20 mouse cellular contexts compared by ENCODE assay signal in genomic region chr1:90311016-90311415, GRCm38 (mm10).
DNase-seq lines count a peak whose midpoint lies in the region; ATAC-seq and TF ChIP-seq lines count a peak whose summit lies in the region.
"Had no signal": no experiment of that assay in that cellular context is flagged by ENCODE, and none has a peak within 500 bp of the region (broad histone marks: within the 10 kb centered on the region; RNA-seq: fewer than 3 reads in every experiment).

No protein-coding gene starts in this region.

- DNase-seq in hindbrain, embryonic 10.5 days (ENCODE audit: low spot score), result no peak
- DNase-seq in hindbrain, embryonic 11.5 days (ENCODE audit: low spot score), result no peak
- peak; percentile 28 for DNase-seq in kidney, postnatal 10 days
- peak; percentile 17 for DNase-seq in midbrain, postnatal 0 days (ENCODE audit: low spot score)
- DNase-seq in right cerebral cortex, postnatal 25 days, result no peak
- DNase-seq: adrenal gland, postnatal 14 days; cerebellum, adult 11-12 months; cerebellum, adult 9-10 months; cerebellum, postnatal 25 days; forebrain, postnatal 0 days; gastrocnemius, postnatal 14 days; heart, adult 2 months had no signal

- no peaks in the 10 kb centered on the region for H3K9me3 ChIP-seq in hindbrain, embryonic 10.5 days
- no peaks in the 10 kb centered on the region for H3K9me3 ChIP-seq in hindbrain, embryonic 11.5 days (ENCODE audit: control insufficient read depth, low read length)
- no peaks in the 10 kb centered on the region for H3K9me3 ChIP-seq in kidney, embryonic 15.5 days (replicated peaks)
- H3K9me3 ChIP-seq in midbrain, postnatal 0 days (ENCODE audit: low read length), result no peaks in the 10 kb centered on the region
- H3K9me3 ChIP-seq in midbrain, embryonic 15.5 days, result no peaks in the 10 kb centered on the region
- H3K9me3 ChIP-seq: embryonic facial prominence, embryonic 10.5 days; heart, embryonic 12.5 days had no signal

- H3K27me3 ChIP-seq in hindbrain, embryonic 10.5 days (ENCODE audit: insufficient read depth, poor library complexity, severe bottlenecking), result no peaks in the 10 kb centered on the region
- 0 out of 2 replicates have a peak, but pooled peaks cover 2% of the 10 kb centered on the region for H3K27me3 ChIP-seq in hindbrain, embryonic 11.5 days (ENCODE audit: control insufficient read depth, insufficient read depth, low read length)
- peaks cover 3% of the 10 kb centered on the region; the same call in 1 of the 2 replicates for H3K27me3 ChIP-seq in kidney, embryonic 15.5 days
- H3K27me3 ChIP-seq in midbrain, postnatal 0 days (ENCODE audit: insufficient read depth, low read length), result no peaks in the 10 kb centered on the region
- H3K27me3 ChIP-seq in midbrain, embryonic 15.5 days (replicated peaks), result no peaks in the 10 kb centered on the region
- H3K27me3 ChIP-seq: forebrain, embryonic 13.5 days; heart, embryonic 12.5 days; Patski had no signal

- no peak for TF ChIP-seq CTCF in midbrain, postnatal 0 days (IDR thresholded peaks at IDR 0.05)

- H3K36me3 ChIP-seq in hindbrain, embryonic 10.5 days, result no peaks in the 10 kb centered on the region
- no peaks in the 10 kb centered on the region for H3K36me3 ChIP-seq in hindbrain, embryonic 11.5 days (ENCODE audit: control insufficient read depth, insufficient read depth, low read length)
- no peaks in the 10 kb centered on the region for H3K36me3 ChIP-seq in kidney, embryonic 15.5 days
- H3K36me3 ChIP-seq in midbrain, postnatal 0 days (ENCODE audit: insufficient read depth, low read length), result no peaks in the 10 kb centered on the region
- H3K36me3 ChIP-seq in midbrain, embryonic 15.5 days (replicated peaks), result no peaks in the 10 kb centered on the region
- H3K36me3 ChIP-seq: embryonic facial prominence, embryonic 10.5 days; heart, embryonic 12.5 days had no signal

- H3K4me2 ChIP-seq in hindbrain, embryonic 11.5 days (replicated peaks; ENCODE audit: low read depth, low read length), result no peak overlapping the region
- no peak overlapping the region for H3K4me2 ChIP-seq in kidney, embryonic 15.5 days
- no peak overlapping the region for H3K4me2 ChIP-seq in midbrain, postnatal 0 days (ENCODE audit: low read depth, low read length, poor library complexity, severe bottlenecking)
- no peak overlapping the region for H3K4me2 ChIP-seq in midbrain, embryonic 15.5 days
- H3K4me2 ChIP-seq: forebrain, embryonic 13.5 days; heart, embryonic 12.5 days had no signal

- H3K9ac ChIP-seq in hindbrain, embryonic 11.5 days (ENCODE audit: low read depth, low read length), result no peak overlapping the region
- no peak overlapping the region for H3K9ac ChIP-seq in kidney, embryonic 15.5 days
- H3K9ac ChIP-seq in midbrain, postnatal 0 days (replicated peaks; ENCODE audit: low read length, poor library complexity, severe bottlenecking), result no peak overlapping the region
- H3K9ac ChIP-seq in midbrain, embryonic 15.5 days, result no peak overlapping the region
- H3K9ac ChIP-seq: forebrain, embryonic 13.5 days; forebrain, postnatal 0 days; heart, embryonic 12.5 days had no signal

- H3K4me1 ChIP-seq in hindbrain, embryonic 10.5 days (replicated peaks), result peaks cover 15% of the 10 kb centered on the region
- no peaks in the 10 kb centered on the region; the same call in 1 of the 2 replicates for H3K4me1 ChIP-seq in hindbrain, embryonic 11.5 days (replicated peaks; ENCODE audit: control insufficient read depth, insufficient read depth, low read length)
- H3K4me1 ChIP-seq in kidney, embryonic 15.5 days, result peaks cover 16% of the 10 kb centered on the region
- no peaks in the 10 kb centered on the region for H3K4me1 ChIP-seq in midbrain, postnatal 0 days (ENCODE audit: insufficient read depth, low read length)
- H3K4me1 ChIP-seq in midbrain, embryonic 15.5 days, result peaks cover 12% of the 10 kb centered on the region
- H3K4me1 ChIP-seq: heart, embryonic 12.5 days had no signal

- 64% methylated on average over 3 of the region's 3 CpGs for WGBS in hindbrain, embryonic 10.5 days
- 63% methylated on average over 3 of the region's 3 CpGs for WGBS in hindbrain, embryonic 11.5 days
- WGBS in kidney, embryonic 15.5 days, result 71% methylated on average over 3 of the region's 3 CpGs
- 68% methylated on average over 3 of the region's 3 CpGs for WGBS in midbrain, postnatal 0 days
- 81% methylated on average over 3 of the region's 3 CpGs for WGBS in midbrain, embryonic 15.5 days

- H3K4me3 ChIP-seq in hindbrain, embryonic 10.5 days, result no peak overlapping the region
- H3K4me3 ChIP-seq in hindbrain, embryonic 11.5 days (ENCODE audit: low read depth, low read length), result no peak overlapping the region
- no peak overlapping the region for H3K4me3 ChIP-seq in kidney, embryonic 15.5 days (replicated peaks)
- H3K4me3 ChIP-seq in midbrain, postnatal 0 days (ENCODE audit: low read depth, low read length), result no peak overlapping the region
- no peak overlapping the region for H3K4me3 ChIP-seq in midbrain, embryonic 15.5 days
- H3K4me3 ChIP-seq: embryonic facial prominence, embryonic 10.5 days; forebrain, embryonic 13.5 days; heart, adult 2 months; heart, embryonic 12.5 days had no signal

- ATAC-seq in hindbrain, embryonic 11.5 days (ENCODE audit: low FRiP score), result no peak
- ATAC-seq in kidney, embryonic 15.5 days (replicated peaks; ENCODE audit: low FRiP score), result no peak
- no peak for ATAC-seq in midbrain, postnatal 0 days (ENCODE audit: low FRiP score)
- ATAC-seq in midbrain, embryonic 15.5 days (replicated peaks), result no peak
- ATAC-seq: activated CD4-positive, CD25-positive, alpha-beta regulatory T cell, adult 4 months; forebrain, postnatal 0 days; Patski had no signal

- peak overlapping the region; percentile 37; the same call in 1 of the 2 replicates for H3K27ac ChIP-seq in hindbrain, embryonic 10.5 days
- no peak overlapping the region for H3K27ac ChIP-seq in hindbrain, embryonic 11.5 days (ENCODE audit: low read depth, low read length)
- H3K27ac ChIP-seq in kidney, embryonic 15.5 days, result no peak overlapping the region
- H3K27ac ChIP-seq in midbrain, postnatal 0 days (ENCODE audit: low read depth, low read length), result no peak overlapping the region
- no peak overlapping the region for H3K27ac ChIP-seq in midbrain, embryonic 15.5 days
- H3K27ac ChIP-seq: embryonic facial prominence, embryonic 10.5 days; forebrain, embryonic 13.5 days; heart, adult 2 months; hindbrain, postnatal 0 days had no signal

Comparison
In these comparisons a context has a peak if more than half of its experiments do, and no peak if none do; other contexts are left out.
1. DNase-seq: peak in kidney, postnatal 10 days (single experiment) and midbrain, postnatal 0 days (single experiment); none in hindbrain, embryonic 10.5 days (single experiment), hindbrain, embryonic 11.5 days (single experiment) and right cerebral cortex, postnatal 25 days (single experiment).